ENCODE assay signal across 27 mouse cellular contexts in genomic region chr3:93509301-93509700, GRCm38 (mm10). TPM values are rescaled to one million over a fixed set of nuclear protein-coding genes. Genes with fewer than 3 reads are reported as not detected.
"Had no signal": no experiment of that assay in that cellular context is flagged by ENCODE, and none has a peak within 500 bp of the region (broad histone marks: within the 10 kb centered on the region; RNA-seq: fewer than 3 reads in every experiment).

No protein-coding gene starts in this region.

- H3K36me3 ChIP-seq: limb, embryonic 12.5 days; limb, embryonic 15.5 days; midbrain, embryonic 12.5 days; midbrain, embryonic 15.5 days; neural tube, embryonic 12.5 days; neural tube, embryonic 15.5 days; stomach, embryonic 15.5 days had no signal

- DNase-seq: kidney, adult 18-20 months; kidney, adult 9 months; kidney, postnatal 4 days; left cerebral cortex, postnatal 4 days; liver, postnatal 0 days; lung, embryonic 14.5 days; right cerebral cortex, adult 18-20 months; right cerebral cortex, postnatal 14 days; right cerebral cortex, postnatal 4 days; thymus, postnatal 25 days had no signal

- H3K4me1 ChIP-seq: limb, embryonic 12.5 days; limb, embryonic 15.5 days; midbrain, embryonic 12.5 days; midbrain, embryonic 15.5 days; neural tube, embryonic 12.5 days; neural tube, embryonic 15.5 days; stomach, embryonic 15.5 days had no signal

- H3K9me3 ChIP-seq: limb, embryonic 12.5 days; limb, embryonic 15.5 days; midbrain, embryonic 12.5 days; midbrain, embryonic 15.5 days; neural tube, embryonic 12.5 days; neural tube, embryonic 15.5 days; stomach, embryonic 15.5 days had no signal

- H3K4me2 ChIP-seq: limb, embryonic 12.5 days; limb, embryonic 15.5 days; liver, embryonic 11.5 days; lung, embryonic 14.5 days; midbrain, embryonic 12.5 days; midbrain, embryonic 15.5 days; neural tube, embryonic 12.5 days; neural tube, embryonic 15.5 days; stomach, embryonic 15.5 days had no signal

- H3K9ac ChIP-seq: limb, embryonic 12.5 days; limb, embryonic 15.5 days; liver, embryonic 14.5 days; liver, postnatal 0 days; lung, embryonic 14.5 days; midbrain, embryonic 12.5 days; midbrain, embryonic 15.5 days; neural tube, embryonic 12.5 days; neural tube, embryonic 15.5 days; stomach, embryonic 15.5 days had no signal

- H3K4me3 ChIP-seq: limb, embryonic 12.5 days; limb, embryonic 15.5 days; midbrain, embryonic 12.5 days; midbrain, embryonic 15.5 days; neural tube, embryonic 12.5 days; neural tube, embryonic 15.5 days; stomach, embryonic 15.5 days had no signal

- H3K27me3 ChIP-seq: limb, embryonic 12.5 days; limb, embryonic 15.5 days; midbrain, embryonic 12.5 days; midbrain, embryonic 15.5 days; neural tube, embryonic 12.5 days; neural tube, embryonic 15.5 days; stomach, embryonic 15.5 days had no signal

- H3K27ac ChIP-seq: limb, embryonic 12.5 days; limb, embryonic 15.5 days; liver, embryonic 14.5 days; macrophage; midbrain, embryonic 12.5 days; midbrain, embryonic 15.5 days; neural tube, embryonic 12.5 days; neural tube, embryonic 15.5 days; stomach, embryonic 15.5 days had no signal

- ATAC-seq: liver, postnatal 0 days; lung, postnatal 0 days; midbrain, embryonic 15.5 days had no signal

RNA-seq across cellular contexts. Expression of gene Tchhl1, which starts 40.7 kb away (rescaled TPM):
- total RNA-seq: layer of hippocampus, adult 18-20 months; layer of hippocampus, postnatal 14 days; left cerebral cortex, adult 8-10 months; left cerebral cortex, postnatal 14 days; left cerebral cortex, postnatal 4 days; megakaryocyte, adult 5-6 weeks had no signal
- polyA plus RNA-seq: limb, embryonic 12.5 days; limb, embryonic 15.5 days; liver, embryonic 11.5 days; liver, embryonic 14.5 days; liver, postnatal 0 days; lung, embryonic 14.5 days; lung, postnatal 0 days; macrophage; midbrain, embryonic 12.5 days; midbrain, embryonic 15.5 days; neural tube, embryonic 12.5 days; neural tube, embryonic 15.5 days; stomach, embryonic 15.5 days; thymus, postnatal 0 days had no signal
